Mouse (Mus musculus) v-Abl transformed pro-B cells (cell line): ENCODE data around the gene Zfp963.

ENCODE experiments used
- in situ Hi-C, 2 experiments: fragments of 400-800 bp; cut with MboI; formaldehyde crosslinking; loops; one replicate each; pipeline ENCODE4 v1.15.1; 2025; ENCODE audit not compliant: unreplicated experiment in 2 of 2

Zfp963 gene

GRCm38 (mm10) chr8:69741231-69741630, 8.5 kb downstream of the Zfp963 start:
- in situ Hi-C loops, result no loop called here

- in situ Hi-C loops, result no loop called here
These were observed 9.0 kb downstream of the Zfp963 start for GRCm38 (mm10) chr8:69740763-69741162.

GRCm38 (mm10) chr8:69735495-69735894, 14.3 kb downstream of the Zfp963 start:
- in situ Hi-C loops, result no loop called here

- in situ Hi-C loops, result loop anchor here (10.0 kb wide), 1 partner anchor 92 kb away; the partner anchor contains the start of gene Zfp868 (in 2 of the 2)
These were observed 32.6 kb downstream of the Zfp963 start for GRCm38 (mm10) chr8:69717232-69717580.

- in situ Hi-C loops, result loop anchor here (10.0 kb wide), 1 partner anchor 92 kb away; the partner anchor contains the start of gene Zfp868 (in 2 of the 2)
These were observed 33.2 kb downstream of the Zfp963 start for GRCm38 (mm10) chr8:69716403-69717231.

GRCm38 (mm10) chr8:69715366-69715765, 34.4 kb downstream of the Zfp963 start:
- in situ Hi-C loops, result loop anchor here (10.0 kb wide), 1 partner anchor 91 kb away; the partner anchor contains the start of gene Zfp868 (in 2 of the 2)

GRCm38 (mm10) chr8:69713516-69713915, 36.3 kb downstream of the Zfp963 start:
- in situ Hi-C loops, result loop anchor here (10.0 kb wide), 1 partner anchor 89 kb away; the partner anchor contains the start of gene Zfp868 (in 2 of the 2)

GRCm38 (mm10) chr8:69710624-69711023, 39.1 kb downstream of the Zfp963 start, which contains the start of gene Zfp869:
Gene Zfp869, minus strand, starts transcription at chr8:69710724.
- in situ Hi-C loops, result loop anchor here (10.0 kb wide), 1 partner anchor 86 kb away; the partner anchor contains the start of gene Zfp868 (in 2 of the 2)

GRCm38 (mm10) chr8:69701810-69702209, 48.0 kb downstream of the Zfp963 start:
- in situ Hi-C loops, result no loop called here
